Mouse (Mus musculus) right cerebral cortex, postnatal 14 days (tissue): ENCODE measurements around the gene Gm44790.
"Not testable (repeated sequence)": the region's sequence is repeated elsewhere in the genome, so short reads cannot be mapped to it uniquely, and the experiment has no call there.

Experiments used
- DNase-seq: peaks from one replicate; pipeline ENCODE4 v3.0.0; 2022

Gene Gm44790

DNA sequence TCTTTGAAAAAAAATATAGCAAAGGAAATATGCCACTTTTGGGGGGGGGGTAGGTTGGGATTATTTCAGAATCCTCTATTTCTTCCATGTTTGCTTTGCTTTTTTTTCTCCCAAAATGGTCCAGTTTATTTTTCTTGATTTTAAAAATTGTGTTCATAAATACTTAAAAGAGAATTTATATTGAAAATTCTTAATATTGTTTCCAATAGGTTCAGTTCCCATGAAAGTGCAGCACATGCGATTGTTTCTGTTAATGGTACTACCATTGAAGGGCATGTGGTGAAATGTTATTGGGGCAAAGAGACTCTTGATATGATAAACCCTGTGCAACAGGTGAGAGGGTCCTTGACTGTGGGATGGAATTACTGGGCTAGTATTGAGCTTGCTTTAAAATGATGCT is at the start of gene Gm44790:
Gene Gm44790, plus strand, starts transcription at position 301 of the 400 bp plus-strand sequence.
- no peak for DNase-seq

DNA sequence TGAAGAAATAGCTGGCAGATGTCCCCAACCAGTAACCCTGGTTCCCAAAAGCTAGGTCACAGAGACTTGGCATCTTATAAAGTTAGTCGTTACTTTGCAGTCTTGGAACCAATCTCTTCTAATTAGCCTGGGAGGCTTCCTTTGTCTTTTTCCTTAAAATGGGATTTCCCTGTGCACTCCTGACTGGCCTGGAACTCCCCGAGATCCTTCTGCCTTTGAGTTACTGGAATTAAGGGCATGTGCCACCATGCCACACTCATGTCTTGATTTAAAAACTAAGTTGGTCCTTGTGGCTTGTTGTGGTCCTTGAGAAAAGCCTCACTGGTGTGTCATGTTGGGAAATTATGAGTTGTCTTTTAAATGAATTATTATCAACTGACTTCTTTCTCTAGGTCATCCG is 48.1 kb upstream of the Gm44790 start:
- DNase-seq = no peak

- not testable (repeated sequence) for DNase-seq
These were observed 46.3 kb upstream of the Gm44790 start for GRCm38 (mm10) chr6:86380112-86380511.

GRCm38 (mm10) chr6:86382551-86382950 is 43.9 kb upstream of the Gm44790 start:
- DNase-seq = no peak

DNA sequence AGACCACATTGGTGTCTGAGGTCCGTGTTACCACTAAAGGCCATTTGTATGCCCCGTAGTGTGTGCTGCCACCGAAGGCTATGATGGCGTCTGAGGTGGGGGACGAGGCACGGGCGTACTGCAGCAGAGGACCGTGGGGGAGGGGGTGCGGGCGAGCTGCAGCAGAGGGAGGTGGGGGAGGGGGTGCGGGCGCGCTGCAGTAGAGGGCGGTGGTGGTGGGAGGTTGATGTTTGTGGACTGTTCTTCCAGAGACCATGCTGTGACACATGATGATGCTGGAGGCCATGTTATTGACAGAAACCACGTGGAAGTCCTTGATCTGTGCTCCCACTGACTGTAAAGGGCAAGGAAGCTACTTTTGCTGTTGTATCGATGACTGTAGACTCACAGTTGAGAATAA is 43.1 kb upstream of the Gm44790 start:
- no peak for DNase-seq

DNA sequence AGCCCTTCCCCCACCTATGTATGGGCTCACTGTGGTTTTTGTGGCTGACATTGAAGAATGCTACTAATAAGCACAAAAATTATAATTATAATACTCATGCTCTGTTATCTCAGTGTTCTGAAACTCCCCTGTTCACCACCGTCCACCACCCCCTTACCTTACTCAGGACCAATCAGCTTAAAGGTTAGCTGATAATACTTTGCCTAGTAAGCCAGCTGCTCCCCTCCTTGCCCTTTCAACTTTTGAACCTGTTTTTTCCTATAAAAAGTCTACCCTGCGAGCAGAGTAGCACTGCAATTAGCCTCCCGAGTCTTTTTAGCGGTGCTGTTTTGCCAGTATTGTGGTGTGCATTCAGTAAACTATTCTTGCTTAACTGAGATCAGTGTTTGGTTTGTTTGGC is 41.8 kb upstream of the Gm44790 start:
- no peak for DNase-seq

GRCm38 (mm10) chr6:86385362-86386104 is 40.9 kb upstream of the Gm44790 start:
- DNase-seq = no peak

DNA sequence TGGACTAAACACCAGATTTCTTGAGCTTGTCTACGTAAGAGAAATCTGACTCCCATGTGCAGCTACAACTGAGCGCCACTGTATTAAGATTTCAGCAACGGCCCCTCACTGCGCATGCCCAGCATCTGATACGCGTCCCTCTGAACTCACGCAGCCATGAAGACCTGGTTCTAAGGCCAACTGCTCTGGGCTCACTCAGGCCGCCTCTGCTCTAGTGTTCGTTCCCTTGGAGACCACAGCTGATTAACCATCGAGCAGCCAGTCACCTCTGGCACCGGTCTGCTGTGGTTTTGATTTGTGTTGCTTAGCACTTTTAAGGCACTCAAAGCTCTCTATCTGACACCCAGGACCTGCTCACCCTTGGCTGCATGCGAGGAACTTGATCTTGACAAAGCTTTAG is 39.1 kb upstream of the Gm44790 start:
- DNase-seq = no peak

DNA sequence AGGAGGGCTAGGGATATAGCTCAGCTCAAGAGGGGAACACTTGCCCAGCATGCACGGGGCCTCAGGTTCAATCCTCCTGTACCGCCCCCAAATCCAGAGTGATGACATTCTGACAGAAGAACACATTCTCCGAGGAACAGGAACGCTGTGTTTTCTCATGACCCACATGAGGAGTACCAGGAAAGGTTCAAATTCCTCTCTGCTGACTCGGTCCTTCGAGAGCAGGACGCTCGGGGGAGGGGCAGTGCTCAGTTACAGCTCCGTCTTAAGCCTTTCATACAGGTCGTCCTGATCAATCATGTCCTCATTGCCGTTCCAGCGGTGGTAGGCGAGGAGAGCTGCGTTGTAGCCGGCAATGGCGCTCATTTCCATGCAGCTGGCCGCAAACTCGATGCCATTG is 38.0 kb upstream of the Gm44790 start:
- no peak for DNase-seq

DNA sequence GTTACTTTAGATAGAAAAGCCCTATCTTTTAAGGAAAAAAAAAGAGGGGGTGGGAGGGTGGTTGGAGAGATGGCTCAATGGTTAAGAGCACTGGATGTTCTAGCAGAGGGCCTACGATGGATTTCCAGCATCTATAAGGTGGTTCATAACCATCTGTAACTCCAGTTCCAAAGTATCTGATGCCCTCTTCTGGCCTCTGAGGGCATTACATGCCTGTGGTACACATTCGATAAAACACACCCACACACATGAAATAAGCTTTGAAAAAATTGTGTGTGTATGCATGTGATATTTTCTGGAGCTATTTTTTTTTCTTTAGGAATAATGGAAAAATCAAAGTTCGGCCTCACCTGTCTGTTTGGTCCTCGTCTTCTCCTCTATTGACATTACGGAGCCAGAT is 35.1 kb upstream of the Gm44790 start:
- no peak for DNase-seq

DNA sequence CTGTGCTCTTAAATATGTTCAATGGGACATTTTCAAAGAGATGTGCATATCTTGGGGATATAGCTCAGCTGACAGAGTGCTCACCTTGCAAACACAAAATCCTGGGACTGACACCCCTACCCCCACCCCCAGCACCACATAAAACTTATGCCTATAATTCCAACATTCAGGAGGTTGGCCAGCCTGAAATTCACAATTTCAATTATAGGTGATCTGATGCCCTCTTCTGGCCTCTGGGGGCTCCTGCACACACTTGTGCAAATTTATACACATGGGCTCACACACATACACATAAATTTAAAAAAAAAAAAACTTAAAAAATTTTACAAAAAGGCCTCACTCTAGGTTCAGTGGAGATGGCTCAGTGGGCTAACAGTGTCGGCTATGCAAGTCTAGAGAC is 33.3 kb upstream of the Gm44790 start:
- DNase-seq = no peak

DNA sequence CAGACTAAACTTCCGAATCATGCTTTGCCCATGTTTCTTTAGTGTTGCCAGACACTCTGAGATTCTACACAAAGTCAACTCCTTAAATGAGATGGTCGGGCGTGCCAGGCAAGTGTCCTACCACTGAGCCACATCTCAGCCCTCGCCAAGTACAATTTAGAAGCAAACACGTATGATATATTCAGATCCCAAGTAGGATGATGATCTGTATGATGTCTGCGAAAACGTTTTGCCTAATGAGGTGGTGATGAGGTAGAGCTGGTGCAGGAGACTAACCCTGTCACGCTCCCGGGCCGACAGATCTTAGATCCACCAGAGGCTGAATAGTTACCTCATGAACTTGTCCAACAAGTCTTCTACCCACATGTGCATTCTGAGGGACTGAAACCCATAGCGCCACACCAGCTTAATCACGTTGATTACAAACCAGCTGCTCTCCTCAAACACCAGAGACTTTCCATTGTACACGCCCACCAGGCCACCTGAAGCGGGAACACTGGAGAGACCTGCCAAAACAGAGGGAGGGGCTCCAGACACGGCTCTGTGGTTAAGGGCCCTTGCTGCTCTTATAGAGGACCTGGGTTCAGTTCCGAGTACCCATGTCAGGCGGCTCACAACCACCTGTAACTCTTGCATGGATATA is 32.3 kb upstream of the Gm44790 start:
- no peak for DNase-seq

- DNase-seq = no peak
These were observed 31.4 kb upstream of the Gm44790 start for GRCm38 (mm10) chr6:86395021-86395420.

- DNase-seq = no peak
These were observed 30.5 kb upstream of the Gm44790 start for GRCm38 (mm10) chr6:86395969-86396368.

- peak; percentile 81 for DNase-seq
These were observed 29.7 kb upstream of the Gm44790 start, which contains the start of gene Pcyox1 for GRCm38 (mm10) chr6:86396581-86397256. TSS of gene Pcyox1 (minus strand) at chr6:86397154.

GRCm38 (mm10) chr6:86397257-86397980 is 29.0 kb upstream of the Gm44790 start:
- no peak for DNase-seq

- no peak for DNase-seq
These were observed 27.5 kb upstream of the Gm44790 start for GRCm38 (mm10) chr6:86398986-86399385.

DNA sequence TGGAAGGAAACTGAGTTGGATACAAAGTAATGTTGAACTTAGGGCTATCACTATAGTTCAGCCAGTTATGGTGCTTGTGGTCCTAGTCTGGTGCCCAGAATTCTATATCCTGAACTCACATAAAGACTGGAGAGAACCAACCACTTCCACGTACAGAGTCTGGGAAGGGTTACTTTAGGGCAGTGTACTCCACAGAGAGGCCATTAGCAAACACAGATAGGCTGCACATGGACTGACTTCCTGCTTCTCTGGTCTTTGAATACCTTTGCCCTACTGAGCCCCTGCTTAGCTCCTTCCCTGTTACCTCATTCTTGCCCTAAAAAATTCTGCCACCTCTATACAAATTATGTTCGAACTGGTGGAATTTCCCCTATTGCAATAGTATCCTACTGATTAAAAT is 26.5 kb upstream of the Gm44790 start:
- DNase-seq = no peak

DNA sequence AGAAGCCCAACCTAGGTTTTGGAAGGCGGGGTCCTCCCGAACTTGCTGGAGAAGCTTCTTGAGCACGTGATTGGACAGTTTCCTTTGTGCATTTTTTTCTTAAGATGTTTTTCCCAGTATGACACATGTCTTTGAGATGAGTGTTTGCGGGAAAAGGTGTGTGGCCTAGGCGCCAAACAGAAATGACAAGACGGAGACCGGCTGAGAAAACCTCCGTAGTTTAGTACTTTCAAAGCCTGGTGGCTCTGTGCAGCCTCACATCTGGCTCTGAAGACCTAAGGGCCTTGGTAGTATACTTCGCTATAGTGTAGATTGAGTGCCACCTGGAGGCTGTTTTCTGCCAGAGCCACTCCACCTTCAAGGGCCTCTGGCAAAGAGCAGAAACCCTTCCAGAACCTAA is 25.5 kb upstream of the Gm44790 start:
- DNase-seq = peak; percentile 57

- no peak for DNase-seq
These were observed 23.5 kb upstream of the Gm44790 start for GRCm38 (mm10) chr6:86402681-86403607.

GRCm38 (mm10) chr6:86403728-86404099 is 22.7 kb upstream of the Gm44790 start:
- peak; percentile 81 for DNase-seq
